Mouse (Mus musculus) CD4-positive, CD25-positive, alpha-beta regulatory T cell (primary cell): ENCODE results near the gene Slc35g2. TPM values are rescaled to one million over a fixed set of nuclear protein-coding genes. Genes with fewer than 3 reads are reported as not detected.

Experiments
- polyA plus RNA-seq: library from polyadenylated mRNA; unstranded; fragments of 100-300 nt; shearing (Covaris generic); gene quantifications from one replicate; pipeline ENCODE4 v1.2.1, GENCODE M21; 2017

Gene Slc35g2
- polyA plus RNA-seq, result 0.55 TPM

DNA sequence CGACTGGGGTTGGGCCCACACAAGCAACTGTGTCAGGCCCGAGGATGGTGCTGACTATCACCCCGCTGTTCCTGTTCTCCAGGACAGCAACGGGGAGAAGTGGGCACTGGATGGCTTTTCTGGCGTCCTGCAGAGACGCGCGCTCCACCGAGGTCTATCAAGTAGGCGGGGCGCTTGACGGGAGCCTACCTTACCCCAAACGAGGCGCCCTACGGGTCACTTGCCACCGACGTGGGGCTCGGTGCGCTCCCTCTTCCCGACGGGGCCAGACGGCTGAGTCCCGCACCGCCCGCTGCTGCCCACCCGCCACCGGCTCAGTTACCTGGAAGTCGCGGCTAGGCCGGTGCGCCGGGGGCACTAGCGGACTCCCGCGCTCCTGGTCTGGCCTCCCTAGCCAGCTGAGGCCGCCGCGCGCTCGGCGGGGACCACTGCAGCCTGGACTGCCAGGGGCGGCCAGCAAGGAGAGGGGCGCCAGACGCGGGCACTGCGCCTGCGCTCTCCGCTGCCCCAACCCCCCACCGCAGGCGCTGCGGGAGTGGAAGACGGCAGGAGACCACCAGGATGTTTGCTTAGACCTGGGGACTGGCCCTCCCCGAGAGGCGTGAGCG is at the start of gene Slc35g2:
Gene Slc35g2 (minus strand): TSS at position 465 of the 608 bp plus-strand sequence.

DNA sequence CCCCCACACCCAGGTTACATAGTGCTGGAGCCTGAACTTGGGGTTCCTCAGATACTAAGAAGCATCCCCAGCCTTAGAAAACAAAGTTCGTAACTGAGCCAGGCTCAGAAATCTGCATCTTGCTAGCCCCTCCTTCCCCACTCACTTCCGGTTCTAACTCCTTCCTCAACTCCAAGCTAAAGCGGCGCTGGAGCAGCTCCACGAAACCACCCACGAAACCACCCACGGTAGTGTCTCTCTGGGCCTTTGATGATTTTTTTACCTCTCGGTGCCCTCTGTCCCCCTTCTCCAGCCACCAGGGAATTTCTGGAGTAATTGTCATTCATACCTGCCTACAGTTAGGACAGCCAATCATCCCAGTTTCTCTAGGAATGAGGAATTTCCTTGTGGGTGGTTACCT is 26.7 kb upstream of the Slc35g2 start, which contains the start of gene Stag1:
Gene Stag1 (plus strand): TSS at position 253 of the 400 bp plus-strand sequence.

DNA sequence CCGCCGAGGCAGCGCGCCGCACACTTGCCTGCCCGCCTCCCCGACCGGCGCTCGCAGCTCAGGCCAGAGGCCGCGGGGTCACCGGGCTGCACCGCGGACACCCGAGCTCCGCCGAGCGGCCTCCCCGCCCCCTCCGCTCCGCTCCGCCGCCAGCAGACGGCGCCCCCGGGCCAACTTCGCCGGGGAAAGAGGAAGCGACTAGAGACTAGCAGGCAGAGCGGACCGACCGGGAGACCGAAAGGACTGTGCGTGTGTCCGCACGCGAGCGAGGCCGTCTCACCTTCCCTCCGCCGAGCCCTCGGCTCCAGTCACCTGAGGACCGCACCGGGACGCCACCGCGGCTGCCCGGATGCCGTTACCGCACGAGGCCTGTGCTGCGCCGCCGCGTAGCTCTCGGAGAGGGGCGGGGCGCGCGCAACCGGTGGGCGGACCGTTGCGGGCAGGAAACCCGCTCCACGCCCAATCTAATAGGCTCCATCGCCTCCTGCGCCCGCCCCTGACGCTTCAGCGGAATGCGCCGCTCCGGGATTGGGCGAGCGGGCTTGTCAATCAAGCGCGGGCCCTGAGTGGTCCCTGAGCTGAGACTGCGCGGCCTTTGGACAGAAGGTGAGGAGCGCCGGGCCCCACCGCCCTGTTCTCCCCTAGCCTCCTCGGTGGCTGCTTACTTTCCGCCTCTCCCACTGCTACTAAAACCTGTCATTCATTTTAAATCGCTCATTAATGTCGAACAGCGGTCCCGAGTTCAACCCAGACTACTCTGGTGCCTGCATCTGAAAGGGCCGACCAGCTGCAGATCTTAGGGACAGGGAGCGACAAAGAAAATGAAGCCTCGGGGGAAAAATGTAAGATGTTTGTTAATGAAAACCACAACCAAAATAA is 24.9 kb downstream of the Slc35g2 start, which contains the start of gene Nck1:
Gene Nck1 (minus strand): TSS at position 420 of the 879 bp plus-strand sequence.

Other genes with a start within 250 kb of the Slc35g2 start
- 1.5 TPM for gene Il20rb, start 84.3 kb downstream of the Slc35g2 start, polyA plus RNA-seq
- gene Nck1, start 25.0 kb downstream of the Slc35g2 start, polyA plus RNA-seq, result 83.8 TPM
- 93.9 TPM for gene Stag1, start 26.7 kb upstream of the Slc35g2 start, polyA plus RNA-seq